Mouse (Mus musculus): ENCODE results near the gene Ngb.
A peak's percentile ranks its signal among the peaks of the same experiment; 100 is the strongest.

Ngb gene

DNA sequence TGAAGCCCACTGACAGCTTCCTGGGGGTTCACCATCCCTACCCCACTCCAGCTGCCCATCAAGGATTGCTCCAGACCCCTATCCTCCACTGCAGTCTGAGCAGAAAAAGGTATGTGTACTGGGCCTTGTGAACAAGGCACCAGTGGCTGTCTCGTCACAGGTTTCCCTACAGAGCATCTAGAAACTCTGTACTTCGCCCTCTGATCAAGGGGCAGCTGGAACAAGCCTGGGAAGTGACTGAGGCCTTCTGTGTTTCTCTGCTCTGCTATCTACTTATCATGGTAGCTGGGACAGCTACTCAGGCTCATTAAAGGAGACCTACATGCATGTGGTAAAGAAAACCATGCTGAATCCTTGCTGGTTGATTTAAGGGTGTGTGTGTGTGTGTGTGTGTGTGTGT lies 12.6 kb downstream of the Ngb start:
- peak; percentile 36 for DNase-seq

DNA sequence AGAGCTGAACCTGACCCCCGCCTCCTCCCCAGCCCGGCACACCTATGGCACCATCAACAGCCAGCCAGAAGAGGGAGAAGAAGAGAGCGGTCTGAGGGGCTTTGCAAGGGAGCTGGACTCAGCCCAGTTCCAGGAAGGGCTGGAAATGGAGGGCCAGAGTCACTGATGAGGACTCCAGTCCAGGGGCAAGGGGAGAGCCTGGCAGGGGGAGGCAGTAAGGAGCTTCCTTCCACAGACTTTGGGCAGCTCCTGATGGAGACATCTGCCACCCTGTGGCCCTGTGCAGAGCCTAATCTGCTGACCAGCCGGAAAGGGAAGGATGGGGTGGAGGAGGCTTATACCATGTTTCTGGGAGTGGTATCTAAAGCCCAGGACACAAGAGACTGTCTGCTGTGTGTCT lies 13.1 kb downstream of the Ngb start:
- DNase-seq: no peak

DNA sequence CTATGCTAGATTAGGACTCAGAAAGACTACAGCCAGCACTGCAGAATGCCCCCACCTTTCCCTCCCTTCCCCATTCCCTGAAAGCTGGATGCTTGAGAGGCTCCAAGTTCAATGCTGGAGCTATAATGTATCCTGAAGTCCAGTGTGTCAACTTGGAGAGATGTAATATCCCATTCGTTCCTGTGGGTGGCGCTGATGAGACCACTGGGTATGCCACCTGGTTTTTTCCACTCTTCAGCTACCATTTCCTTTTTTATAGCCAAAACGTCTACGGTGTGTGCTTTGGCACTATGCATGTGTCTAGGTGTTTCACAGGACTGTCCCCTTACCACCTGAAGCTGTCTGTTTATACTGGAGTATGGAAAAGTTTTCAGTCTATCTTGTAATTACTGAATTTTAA lies 14.0 kb downstream of the Ngb start:
- no peak for DNase-seq

DNA sequence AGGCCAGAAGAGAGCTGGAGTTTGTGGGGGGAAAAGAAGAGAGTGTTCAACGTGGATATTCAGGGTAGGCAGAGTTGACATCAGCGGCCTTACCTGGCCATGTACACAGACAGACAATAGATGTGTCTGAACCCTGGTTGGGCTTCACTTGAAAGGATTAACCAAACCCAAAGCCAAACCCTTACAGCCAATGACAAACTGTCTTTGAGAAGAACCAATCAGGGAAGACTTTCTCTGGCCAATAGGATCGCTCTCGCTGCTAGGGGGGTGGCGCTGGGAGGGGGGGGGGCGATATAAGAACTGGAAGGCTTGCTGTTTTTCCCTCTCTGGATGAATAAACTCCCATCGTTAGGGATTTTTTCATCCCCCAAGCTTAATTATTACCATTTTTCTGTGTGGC lies 15.1 kb downstream of the Ngb start:
- no peak for DNase-seq

DNA sequence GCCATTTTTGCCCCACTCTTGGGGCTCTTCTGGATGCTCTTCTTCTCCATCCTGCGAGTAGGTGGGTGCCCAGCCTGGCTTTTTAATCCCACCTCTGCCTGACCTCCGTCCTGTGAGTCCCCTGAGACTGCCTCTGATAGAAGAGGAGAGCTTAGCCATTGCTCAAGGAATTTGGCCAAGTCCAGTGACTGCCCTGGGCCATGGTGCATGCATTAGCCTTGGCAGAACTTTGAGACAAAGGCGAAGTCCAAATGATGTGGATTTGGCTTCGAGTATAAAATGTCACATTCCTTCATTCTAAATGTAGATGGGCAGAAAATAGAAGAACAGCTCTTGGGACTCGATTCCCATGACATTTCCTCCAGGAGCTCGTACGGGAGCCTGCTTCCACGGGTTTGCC lies 19.5 kb downstream of the Ngb start:
- peak; percentile 30 for DNase-seq

DNA sequence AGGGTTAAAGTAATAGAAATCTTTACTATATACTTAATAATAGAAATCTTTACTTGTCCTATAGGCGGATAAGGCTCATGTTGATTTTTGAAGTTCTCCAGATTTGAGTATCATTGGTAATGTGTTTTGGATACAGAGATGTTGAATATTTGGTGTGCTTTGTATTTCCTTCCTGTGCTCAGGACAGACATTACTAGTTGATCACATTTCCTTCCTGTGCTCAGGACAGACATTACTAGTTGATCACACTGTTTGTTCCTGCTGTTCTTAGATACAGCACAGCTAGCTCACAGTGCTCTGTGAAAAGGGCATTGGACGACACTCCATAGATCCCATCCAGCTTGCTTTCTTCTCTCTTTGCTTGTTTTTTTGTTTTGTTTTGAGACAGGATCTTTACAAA lies 25.7 kb downstream of the Ngb start:
- no peak for DNase-seq

DNA sequence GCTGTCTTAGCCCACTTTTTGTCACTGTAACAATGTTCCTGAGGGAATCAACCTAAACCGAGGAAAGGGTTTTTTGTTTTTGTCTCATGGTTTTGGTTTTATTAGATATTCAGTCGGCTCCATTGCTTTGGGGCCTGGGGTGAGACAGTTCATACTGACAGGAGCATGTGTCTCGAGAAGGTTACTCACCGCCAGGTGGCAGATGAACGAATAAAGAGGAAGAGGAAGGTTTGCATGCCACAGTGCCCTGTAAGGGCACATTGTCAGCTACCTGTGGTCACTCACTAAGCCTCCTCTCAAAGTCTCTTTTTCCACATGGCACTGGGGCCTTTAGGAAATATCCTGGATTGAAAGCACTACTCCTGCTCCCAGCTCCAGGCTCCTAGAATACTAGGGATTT lies 31.8 kb downstream of the Ngb start:
- DNase-seq: no peak

DNA sequence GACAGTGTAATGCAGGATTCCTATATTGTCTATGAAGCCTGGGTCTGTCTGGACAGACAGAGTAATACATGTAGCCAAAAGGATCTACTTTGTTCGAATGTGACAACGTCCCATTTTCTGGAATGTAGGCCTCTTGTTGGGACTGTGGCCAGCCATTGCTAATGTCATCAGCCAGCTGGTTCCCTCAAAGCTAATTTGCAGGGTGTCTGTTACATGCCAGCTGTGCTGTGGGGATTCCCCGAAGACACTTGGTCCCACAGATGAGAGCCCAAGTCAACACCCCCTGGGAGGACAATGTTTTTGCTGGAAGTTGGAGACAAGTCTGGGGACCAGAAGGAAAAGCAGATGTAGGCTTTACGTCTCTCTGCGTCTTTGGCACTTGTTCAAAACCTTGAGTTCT lies 35.9 kb downstream of the Ngb start:
- DNase-seq: no peak

DNA sequence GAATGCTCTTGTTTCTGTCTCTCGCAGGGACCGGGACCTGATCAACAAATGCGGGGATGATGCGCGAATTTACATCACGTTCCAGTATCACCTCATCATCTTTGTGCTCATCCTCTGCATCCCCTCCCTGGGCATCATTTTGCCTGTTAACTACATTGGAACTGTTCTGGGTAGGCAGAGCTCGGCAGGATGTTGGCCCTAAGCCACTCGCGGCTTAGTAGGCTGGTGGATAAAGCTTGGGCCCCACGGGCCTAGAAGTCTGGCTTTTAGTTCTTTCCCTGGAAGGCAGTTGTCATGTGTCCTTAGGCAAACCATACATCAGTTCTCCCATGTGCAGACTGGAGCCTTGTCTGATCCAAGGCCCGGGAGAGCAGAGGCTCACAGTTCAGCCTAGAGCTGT lies 36.9 kb downstream of the Ngb start:
- DNase-seq: no peak

DNA sequence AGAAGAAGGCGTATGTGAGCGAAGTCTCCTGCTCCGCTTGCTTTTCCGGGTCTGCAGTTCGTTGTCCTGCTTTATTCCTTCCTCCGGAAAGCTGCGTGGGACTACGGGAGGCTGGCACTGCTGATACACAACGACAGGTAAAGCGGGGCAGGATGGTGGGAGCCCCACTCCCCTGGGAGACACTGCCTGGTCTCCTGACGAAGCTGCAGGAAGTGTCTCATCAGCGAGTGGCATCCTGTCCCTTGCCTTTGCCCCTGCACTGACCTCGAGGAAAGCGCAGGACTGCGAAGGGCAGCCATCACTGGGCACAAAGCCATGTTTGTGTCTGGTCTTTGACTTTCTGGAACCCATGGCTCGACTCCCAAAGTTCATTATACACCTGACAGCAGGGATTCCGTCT lies 45.3 kb downstream of the Ngb start:
- peak; percentile 11 for DNase-seq

DNA sequence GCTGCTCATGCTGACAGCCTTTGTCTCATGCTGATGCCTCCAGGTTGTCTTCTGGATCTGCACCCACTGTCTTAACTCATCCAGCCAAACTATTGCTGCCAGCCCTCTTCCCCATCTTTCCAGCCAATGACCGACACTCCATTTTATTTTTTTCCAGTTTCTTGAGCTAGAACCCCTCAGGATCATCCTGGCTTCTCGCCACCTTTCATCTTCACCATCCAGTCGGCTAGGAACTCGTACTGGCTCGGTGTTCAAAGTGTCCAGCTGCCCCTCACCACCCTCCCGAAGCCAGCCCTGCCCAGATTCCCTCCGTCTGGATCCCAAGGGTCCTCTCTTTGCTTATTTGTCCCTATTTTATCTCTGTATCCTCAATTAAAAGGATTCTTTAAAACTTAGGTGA lies 47.5 kb downstream of the Ngb start:
- no peak for DNase-seq

DNA sequence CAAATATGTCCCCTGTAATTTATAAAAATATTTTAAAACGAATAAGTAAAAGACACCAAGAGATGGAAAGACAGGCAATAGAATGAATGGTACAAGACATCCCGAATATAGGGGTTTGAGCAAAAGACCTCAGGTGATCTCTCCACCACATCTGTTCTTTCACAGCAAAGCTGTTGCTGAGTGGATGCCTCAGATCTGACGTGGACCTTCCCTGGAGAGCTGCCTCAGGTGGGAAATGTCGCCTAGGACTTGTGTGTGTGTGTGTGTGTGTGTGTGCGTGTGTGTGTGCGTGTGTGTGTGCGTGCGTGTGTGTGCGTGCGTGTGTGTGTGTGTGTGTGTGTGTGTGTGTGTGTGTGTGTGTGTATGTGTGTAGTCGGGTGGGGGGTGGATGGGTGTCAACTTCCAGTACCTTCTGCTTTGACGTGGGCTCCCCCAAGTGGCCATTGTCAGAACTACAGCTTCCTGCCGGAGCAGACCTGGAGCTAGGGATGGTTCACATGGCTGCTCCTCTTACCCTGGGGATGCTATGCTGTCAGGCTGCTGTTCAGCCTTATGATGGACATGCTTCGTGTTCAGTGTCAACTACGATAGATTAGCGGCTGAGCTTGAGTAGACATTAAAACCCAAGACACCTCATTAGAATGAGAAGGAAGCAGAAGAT lies 49.5 kb downstream of the Ngb start:
- DNase-seq: peak; percentile 84

DNA sequence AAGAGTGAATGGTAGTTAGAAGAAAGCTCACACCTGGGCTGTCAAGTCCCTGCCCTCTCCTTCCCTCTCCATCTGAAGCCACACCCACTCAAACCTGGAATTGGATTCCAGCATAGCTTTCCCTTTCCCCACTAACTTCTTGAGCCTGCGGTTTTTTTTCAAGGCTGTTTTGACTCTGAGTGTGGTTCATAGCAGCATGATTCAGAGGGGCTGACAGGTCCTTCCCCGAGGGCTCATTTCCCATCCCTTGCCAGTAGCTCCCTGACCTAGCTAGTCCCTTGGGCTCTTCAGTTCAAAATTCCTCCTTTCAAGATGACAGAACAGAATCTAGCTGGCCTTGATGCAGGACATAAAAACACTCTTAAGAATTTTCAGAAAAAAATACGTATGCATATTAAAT lies 54.8 kb downstream of the Ngb start:
- no peak for DNase-seq

Measured in kidney, adult 18-20 months (tissue).